Mouse (Mus musculus) myocyte (in vitro differentiated cells): ENCODE results near the gene Rsf1.

Experiments
- POLR2A ChIP-seq: IDR thresholded peaks from one replicate; pipeline ENCODE4 v1.6.1; 2011; ENCODE audit warnings: low read depth, mild to moderate bottlenecking, control low read depth, moderate library complexity; ENCODE audit not compliant: insufficient read length
- SRF ChIP-seq: IDR thresholded peaks from one replicate; pipeline ENCODE4 v1.6.1; 2011; ENCODE audit warnings: low read depth; ENCODE audit not compliant: control insufficient read depth, insufficient read length

- peak; percentile 87 for TF ChIP-seq POLR2A
- no peak for TF ChIP-seq SRF
These were observed at the start of gene Rsf1, which contains the start of gene Aamdc for GRCm38 (mm10) chr7:97579067-97579975.
